Mouse (Mus musculus) activated CD4-positive, CD25-positive, alpha-beta regulatory T cell, adult 4 months (primary cell): ENCODE measurements around the gene Trank1. TPM values are rescaled to one million over a fixed set of nuclear protein-coding genes. Genes with fewer than 3 reads are reported as not detected.

ENCODE experiments used
- ATAC-seq: one replicate; pipeline ENCODE4 v1.8.0; 2017
- polyA plus RNA-seq, 2 experiments: library from polyadenylated mRNA; unstranded; fragments of 100-300 nt; shearing (Covaris generic); gene quantifications; one replicate each; pipeline ENCODE4 v1.2.1; 2017

Gene Trank1
- polyA plus RNA-seq, 2 experiments from 2014 or later, result 0.45 TPM; not detected in 1

GRCm38 (mm10) chr9:111383046-111383445, 71.5 kb downstream of the Trank1 start:
- no peak for ATAC-seq

- no peak for ATAC-seq
Observed at GRCm38 (mm10) chr9:111383756-111384155, 72.2 kb downstream of the Trank1 start.

GRCm38 (mm10) chr9:111385526-111386491, 74.3 kb downstream of the Trank1 start:
- no peak for ATAC-seq

- no peak for ATAC-seq
Observed at GRCm38 (mm10) chr9:111386569-111386968, 75.0 kb downstream of the Trank1 start.

GRCm38 (mm10) chr9:111387576-111387975, 76.0 kb downstream of the Trank1 start:
- ATAC-seq, result no peak

- no peak for ATAC-seq
Observed at GRCm38 (mm10) chr9:111390016-111390415, 78.5 kb downstream of the Trank1 start.

GRCm38 (mm10) chr9:111391036-111391435, 79.5 kb downstream of the Trank1 start:
- ATAC-seq, result no peak

GRCm38 (mm10) chr9:111391926-111392442, 80.4 kb downstream of the Trank1 start:
- ATAC-seq, result no peak

- no peak for ATAC-seq
Observed at GRCm38 (mm10) chr9:111395265-111395664, 83.7 kb downstream of the Trank1 start.

GRCm38 (mm10) chr9:111398059-111398458, 86.5 kb downstream of the Trank1 start:
- no peak for ATAC-seq

GRCm38 (mm10) chr9:111400089-111400488, 88.5 kb downstream of the Trank1 start:
- ATAC-seq, result no peak

- no peak for ATAC-seq
Observed at GRCm38 (mm10) chr9:111403159-111403558, 91.6 kb downstream of the Trank1 start.

- ATAC-seq, result no peak
Observed at GRCm38 (mm10) chr9:111404346-111405079, 93.0 kb downstream of the Trank1 start.

GRCm38 (mm10) chr9:111405080-111405428, 93.5 kb downstream of the Trank1 start:
- ATAC-seq, result no peak

GRCm38 (mm10) chr9:111408012-111408411, 96.5 kb downstream of the Trank1 start:
- no peak for ATAC-seq

- no peak for ATAC-seq
Observed at GRCm38 (mm10) chr9:111408427-111408826, 96.9 kb downstream of the Trank1 start.

- ATAC-seq, result no peak
Observed at GRCm38 (mm10) chr9:111412471-111413160, 101.1 kb downstream of the Trank1 start.

- no peak for ATAC-seq
Observed at GRCm38 (mm10) chr9:111421862-111422261, 110.3 kb downstream of the Trank1 start.

GRCm38 (mm10) chr9:111422567-111422966, 111.0 kb downstream of the Trank1 start:
- no peak for ATAC-seq

- ATAC-seq, result no peak
Observed at GRCm38 (mm10) chr9:111425113-111425512, 113.6 kb downstream of the Trank1 start.

- no peak for ATAC-seq
Observed at GRCm38 (mm10) chr9:111425952-111426351, 114.4 kb downstream of the Trank1 start.

- no peak for ATAC-seq
Observed at GRCm38 (mm10) chr9:111427891-111428555, 116.5 kb downstream of the Trank1 start.
